Mouse (Mus musculus) urinary bladder, postnatal 36 days (tissue): ENCODE data around the gene Gm8050.
"Not testable (repeated sequence)": the region's sequence is repeated elsewhere in the genome, so short reads cannot be mapped to it uniquely, and the experiment has no call there.

Source experiments
- DNase-seq, 2 experiments: peaks; one replicate each; pipeline ENCODE4 v3.0.0; 2022; ENCODE audit warnings: low spot score in 2 of 2, mixed read lengths in 1 of 2

Gm8050 gene

DNA sequence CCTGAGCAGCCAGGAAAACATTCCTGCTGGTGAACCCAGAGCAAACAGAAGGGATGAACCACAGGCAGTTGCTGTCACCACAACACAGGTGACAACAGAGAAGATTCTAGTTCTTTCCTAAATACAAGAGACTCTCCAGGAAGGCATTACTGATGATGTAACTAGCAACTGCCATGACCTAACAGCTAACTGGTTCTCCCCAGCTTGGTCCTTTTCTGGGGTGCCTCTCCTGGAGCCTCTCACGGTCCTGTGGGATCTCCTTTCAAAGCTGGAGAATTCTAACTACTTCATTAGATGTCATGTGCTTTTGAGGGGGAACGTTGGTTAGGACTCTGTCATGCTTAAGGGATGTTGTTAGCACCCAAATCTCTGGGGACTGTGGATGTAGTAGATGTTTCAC lies at the start of gene Gm8050:
TSS of gene Gm8050 (minus strand) at position 101 of the 400 bp plus-strand sequence.
- not testable (repeated sequence) for DNase-seq

DNA sequence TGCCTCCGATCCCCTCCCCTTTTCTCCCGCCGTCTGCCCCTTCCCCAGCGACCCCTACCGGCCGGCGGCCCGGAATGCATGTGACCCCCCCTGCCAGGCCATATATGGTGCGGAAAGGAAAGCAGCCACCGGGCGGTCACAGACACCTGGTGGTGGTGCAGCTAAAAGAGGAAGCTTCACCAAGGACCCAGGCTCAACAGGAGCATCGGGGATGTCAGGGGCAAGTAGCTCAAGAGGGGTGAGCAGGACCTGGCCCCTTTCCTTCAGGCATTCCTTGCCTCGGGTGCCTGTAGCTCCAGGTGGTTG lies 37.1 kb upstream of the Gm8050 start:
- peak in 1 of 2 experiments; percentile 0 for DNase-seq

DNA sequence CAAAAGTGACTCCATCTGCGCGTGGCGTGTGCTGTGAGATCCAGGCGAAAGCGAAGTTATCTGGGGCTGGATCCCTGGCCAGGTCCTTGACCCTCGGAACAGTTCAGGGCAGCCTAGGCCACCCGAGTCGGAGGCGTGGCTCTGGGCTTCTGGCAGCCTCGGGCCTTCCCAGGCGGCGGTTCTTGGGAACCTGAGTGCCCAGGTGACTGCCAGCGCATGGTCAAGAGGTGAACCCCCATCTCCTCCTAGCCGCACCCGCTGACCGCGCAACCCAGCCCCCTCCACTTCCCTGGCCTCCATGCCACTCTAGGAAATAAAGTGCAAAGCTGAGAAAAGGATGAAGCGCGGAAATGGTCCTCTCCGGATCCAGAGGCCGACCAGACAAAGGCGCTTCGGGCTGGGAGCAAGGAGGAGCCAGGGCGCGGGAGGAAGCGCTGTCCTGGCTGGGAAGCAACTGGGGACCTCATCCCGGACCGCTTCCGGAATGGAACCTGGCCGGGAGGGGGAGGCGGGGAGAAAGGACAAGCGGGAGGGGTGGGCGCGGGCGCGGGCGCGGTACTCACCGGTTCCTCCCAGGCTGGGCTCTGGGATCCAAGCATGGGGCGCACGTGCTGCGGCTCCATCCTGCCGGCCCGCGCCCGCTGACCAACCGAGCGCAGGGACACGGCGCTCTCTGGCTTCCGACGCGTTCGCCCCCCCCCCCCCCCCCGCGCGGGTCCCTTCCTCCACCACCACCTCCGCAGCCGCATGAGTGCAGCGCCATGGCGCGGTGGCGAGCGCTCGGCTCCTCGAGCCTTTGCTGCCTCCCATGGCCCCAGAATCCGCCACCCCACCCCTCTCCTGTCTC lies 36.6 kb upstream of the Gm8050 start:
- DNase-seq, result peak; percentile 0 to 1

DNA sequence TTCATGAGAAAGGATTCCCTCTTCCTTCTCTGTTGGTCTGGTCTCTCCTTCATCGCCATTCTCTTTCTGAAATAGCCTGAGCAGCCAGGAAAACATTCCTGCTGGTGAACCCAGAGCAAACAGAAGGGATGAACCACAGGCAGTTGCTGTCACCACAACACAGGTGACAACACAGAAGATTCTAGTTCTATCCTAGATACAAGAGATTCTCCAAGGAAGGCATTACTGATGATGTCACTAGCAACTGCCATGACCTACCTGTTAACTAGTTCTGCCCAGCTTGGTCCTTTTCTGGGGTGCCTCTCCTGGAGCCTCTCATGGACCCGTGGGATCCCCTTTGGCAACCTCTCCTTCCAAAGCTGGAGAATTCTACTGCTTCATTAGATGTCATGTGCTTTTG lies 22.2 kb upstream of the Gm8050 start, which contains the start of gene Gm3636:
TSS of gene Gm3636 (minus strand) at position 101 of the 400 bp plus-strand sequence.
- DNase-seq, result not testable (repeated sequence)

DNA sequence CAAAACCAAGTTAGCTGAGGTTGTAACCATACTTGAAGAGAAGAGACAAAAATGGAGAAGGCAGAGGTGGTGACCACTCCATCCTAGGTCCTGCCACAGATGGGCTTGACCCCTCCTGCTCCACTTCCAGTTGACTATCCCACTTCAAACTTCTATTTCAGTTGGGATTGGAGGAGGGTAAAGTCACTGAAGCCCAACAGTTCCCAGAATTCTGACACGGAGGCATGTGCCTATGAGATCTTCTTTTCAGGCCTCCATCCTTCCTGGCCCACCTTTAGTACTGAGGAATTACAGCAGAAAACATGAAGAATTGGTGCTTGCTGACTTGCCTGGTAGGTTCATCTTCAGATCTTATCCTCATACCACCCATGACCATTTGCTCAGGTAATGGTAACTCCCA lies 36.0 kb downstream of the Gm8050 start, which contains the start of gene Gm10251:
TSS of gene Gm10251 (minus strand) at position 101 of the 400 bp plus-strand sequence.
- DNase-seq, result not testable (repeated sequence)
